Mouse (Mus musculus) testis, adult 2 months (tissue): Measurements from ENCODE around the gene Rnf145.

ENCODE experiments used
- CTCF ChIP-seq: fragments of 200-500 bp; IDR thresholded peaks from 2 replicates; pipeline ENCODE4 v1.5.1; 2012; ENCODE audit warnings: low read depth, mild to moderate bottlenecking, inconsistent platforms, low read length, moderate library complexity; ENCODE audit not compliant: control insufficient read depth, insufficient read depth, insufficient replicate concordance
- POLR2A ChIP-seq: fragments of 200-500 bp; IDR thresholded peaks from 2 replicates; pipeline ENCODE4 v1.6.1; 2012; ENCODE audit warnings: low read depth, mild to moderate bottlenecking, inconsistent platforms, low read length, moderate library complexity; ENCODE audit not compliant: control insufficient read depth

DNA sequence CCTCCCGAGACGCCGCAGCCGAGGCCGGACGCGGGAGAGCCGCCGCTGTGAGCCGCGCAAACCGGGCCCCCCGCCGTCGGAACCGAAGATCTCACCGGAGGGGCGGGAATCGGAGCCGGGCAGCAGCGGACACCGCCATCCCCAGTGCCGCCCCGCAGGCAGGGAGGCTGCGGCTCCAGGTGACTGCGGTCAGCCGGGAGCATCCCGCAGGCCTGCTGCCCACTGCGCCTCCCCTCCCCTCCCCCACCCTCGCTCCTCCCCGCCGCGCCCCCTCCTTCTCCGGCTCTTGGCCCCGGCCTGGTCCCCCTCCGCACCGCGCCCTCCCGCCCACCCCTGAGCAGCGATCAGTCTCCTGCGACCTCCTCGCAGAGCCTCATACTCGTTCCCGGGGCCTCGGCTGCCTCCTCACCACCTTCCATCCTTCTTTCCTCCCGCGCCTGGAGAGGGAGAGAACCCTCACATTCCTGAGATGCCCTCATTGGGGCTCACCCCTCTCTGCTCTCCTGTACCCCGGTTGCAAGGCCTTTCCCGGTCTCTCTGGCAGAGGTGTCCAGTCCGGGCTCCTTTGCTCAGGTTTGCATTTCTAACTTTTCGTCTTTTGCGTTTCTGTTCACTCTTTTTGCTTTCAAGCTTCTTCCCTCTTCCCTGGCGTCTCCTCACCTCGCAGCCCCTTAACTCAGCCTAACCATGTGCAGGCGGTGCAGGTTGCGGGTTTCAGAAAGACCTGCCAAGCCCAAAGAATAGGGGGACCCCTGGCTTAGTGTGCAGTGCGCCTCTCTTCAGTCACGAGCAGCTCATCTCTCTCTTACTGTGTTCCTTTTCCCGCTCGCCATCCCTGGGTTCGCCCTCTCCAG lies 559 bp downstream of the Rnf145 start:
- TF ChIP-seq CTCF = no peak
- no peak; the same call in 1 of the 2 replicates for TF ChIP-seq POLR2A
